Mouse (Mus musculus) liver, embryonic 15.5 days (tissue): Measurements from ENCODE around the gene Erh. TPM values are rescaled to one million over a fixed set of nuclear protein-coding genes. Genes with fewer than 3 reads are reported as not detected.

ENCODE experiments used
- ATAC-seq: fragments of 200-750 bp; cut with Nextera tagmentation; 2 replicates; pipeline ENCODE4 v1.8.0; 2017; ENCODE audit warnings: moderate number of reproducible peaks, mild to moderate bottlenecking, moderate library complexity; ENCODE audit not compliant: insufficient read depth
- H3K27ac ChIP-seq: fragments of 300-500 bp; sonication (generic); replicated peaks from 2 replicates; pipeline ENCODE4 v1.5.1; 2015; ENCODE audit warnings: mild to moderate bottlenecking, inconsistent platforms
- H3K27me3 ChIP-seq: fragments of 300-500 bp; sonication (generic); 2 replicates; pipeline ENCODE4 v1.6.1; 2015; ENCODE audit warnings: mild to moderate bottlenecking, inconsistent platforms
- H3K36me3 ChIP-seq: fragments of 300-500 bp; sonication (generic); replicated peaks from 2 replicates; pipeline ENCODE4 v1.6.1; 2015; ENCODE audit warnings: moderate library complexity, mild to moderate bottlenecking, inconsistent platforms
- H3K4me1 ChIP-seq: fragments of 300-500 bp; sonication (generic); replicated peaks from 2 replicates; pipeline ENCODE4 v1.6.1; 2015; ENCODE audit warnings: inconsistent platforms
- H3K4me2 ChIP-seq: fragments of 300-500 bp; sonication (generic); 2 replicates; pipeline ENCODE4 v1.6.1; 2015; ENCODE audit warnings: moderate library complexity, mild to moderate bottlenecking, inconsistent platforms
- H3K4me3 ChIP-seq: fragments of 300-500 bp; sonication (generic); replicated peaks from 2 replicates; pipeline ENCODE4 v1.5.1; 2015; ENCODE audit warnings: mild to moderate bottlenecking, inconsistent platforms
- H3K9ac ChIP-seq: fragments of 300-500 bp; sonication (generic); 2 replicates; pipeline ENCODE4 v1.6.1; 2015; ENCODE audit warnings: moderate library complexity, mild to moderate bottlenecking, inconsistent platforms
- H3K9me3 ChIP-seq: fragments of 300-500 bp; sonication (generic); replicated peaks from 2 replicates; pipeline ENCODE4 v1.6.1; 2016; ENCODE audit warnings: inconsistent platforms
- WGBS: fragments of 180-500 bp; shearing (Covaris S2); methylation state at CpG from one replicate; pipeline ENCODE4 v1.1.7; 2015; ENCODE audit warnings: mixed read lengths; ENCODE audit not compliant: insufficient replicate concordance; 5-methylcytosine and 5-hydroxymethylcytosine counted together
- polyA plus RNA-seq: library from polyadenylated mRNA; unstranded; fragments of >200 nt; fragmentation: Nextera tagmentation; extraction: Ambion mirVana; gene quantifications from 2 replicates; pipeline ENCODE4 v1.2.1, GENCODE M21; 2015

The Erh gene
- polyA plus RNA-seq, 1 experiment from 2014 or later: 115 TPM

GRCm38 (mm10) chr12:80663935-80664334 is 19.8 kb upstream of the Erh start:
- 71% methylated on average over 2 of the region's 2 CpGs for WGBS

GRCm38 (mm10) chr12:80662322-80662721 is 18.2 kb upstream of the Erh start:
- Histone ChIP-seq H3K9ac (no peak overlapping the region), H3K4me3 (no peak overlapping the region), H3K27ac (no peak overlapping the region), H3K27me3 (no peaks in the 10 kb centered on the region), H3K9me3 (no peaks in the 10 kb centered on the region), H3K4me2 (no peak overlapping the region), H3K36me3 (peaks cover 35% of the 10 kb centered on the region), H3K4me1 (peaks cover 30% of the 10 kb centered on the region)
- 84% methylated on average over 10 of the region's 10 CpGs for WGBS
- no peak for ATAC-seq

More at GRCm38 (mm10) chr12:80663935-80664334, 19.8 kb upstream of the Erh start:
- Histone ChIP-seq H3K4me1 (peaks cover 23% of the 10 kb centered on the region; the same call in 1 of the 2 replicates), H3K36me3 (peaks cover 42% of the 10 kb centered on the region), H3K9me3 (no peaks in the 10 kb centered on the region), H3K27me3 (no peaks in the 10 kb centered on the region), H3K4me2 (no peak overlapping the region), H3K9ac (no peak overlapping the region), H3K4me3 (no peak overlapping the region), H3K27ac (peak overlapping the region; percentile 63)
- peak; percentile 64 for ATAC-seq

DNA sequence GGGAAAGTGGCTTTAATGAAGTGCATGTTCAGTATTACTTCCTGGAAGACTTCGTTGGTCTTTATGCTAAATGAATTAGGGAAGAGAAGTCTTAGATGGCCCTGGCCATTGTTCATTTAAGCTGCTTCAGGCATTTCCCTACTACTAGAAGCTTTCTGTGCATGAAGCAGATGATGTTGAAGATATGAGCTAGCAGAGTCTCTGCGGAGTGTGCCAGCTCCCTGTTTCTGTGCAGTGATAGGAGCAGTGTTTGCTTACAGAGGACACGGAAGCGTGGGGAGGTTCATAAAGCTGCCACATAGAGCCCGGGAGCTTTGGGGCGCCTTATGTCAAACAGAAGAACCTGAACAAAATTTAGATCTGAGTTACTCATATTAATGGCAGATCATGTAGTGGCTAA is 14.5 kb upstream of the Erh start:
- Histone ChIP-seq H3K36me3 (peaks cover 12% of the 10 kb centered on the region; the same call in 1 of the 2 replicates), H3K4me3 (no peak overlapping the region), H3K27ac (no peak overlapping the region), H3K4me1 (peaks cover 25% of the 10 kb centered on the region), H3K9ac (no peak overlapping the region), H3K27me3 (no peaks in the 10 kb centered on the region), H3K9me3 (no peaks in the 10 kb centered on the region), H3K4me2 (no peak overlapping the region)
- no peak for ATAC-seq
- 42% methylated on average over 6 of the region's 6 CpGs for WGBS

DNA sequence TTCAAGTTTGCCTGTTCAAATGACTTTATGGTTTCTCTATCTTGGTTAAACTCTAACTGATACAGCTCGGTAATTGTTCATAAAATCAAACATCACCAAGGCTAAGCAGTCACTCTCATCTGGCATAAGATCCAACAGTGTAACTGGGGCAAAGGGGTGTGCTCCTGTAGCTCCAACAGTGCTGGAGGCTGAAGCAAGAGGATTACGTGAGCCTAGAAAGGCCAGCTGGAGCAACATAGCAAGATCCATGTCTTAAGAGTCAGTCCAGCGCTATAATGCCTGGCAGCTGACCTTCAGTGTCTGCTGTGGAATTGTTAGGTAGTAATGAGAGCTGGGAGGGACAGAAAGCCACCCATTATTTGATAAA is 10.5 kb upstream of the Erh start:
- 82% methylated on average over 3 of the region's 3 CpGs for WGBS
- no peak for ATAC-seq
- H3K27ac ChIP-seq: no peak overlapping the region

DNA sequence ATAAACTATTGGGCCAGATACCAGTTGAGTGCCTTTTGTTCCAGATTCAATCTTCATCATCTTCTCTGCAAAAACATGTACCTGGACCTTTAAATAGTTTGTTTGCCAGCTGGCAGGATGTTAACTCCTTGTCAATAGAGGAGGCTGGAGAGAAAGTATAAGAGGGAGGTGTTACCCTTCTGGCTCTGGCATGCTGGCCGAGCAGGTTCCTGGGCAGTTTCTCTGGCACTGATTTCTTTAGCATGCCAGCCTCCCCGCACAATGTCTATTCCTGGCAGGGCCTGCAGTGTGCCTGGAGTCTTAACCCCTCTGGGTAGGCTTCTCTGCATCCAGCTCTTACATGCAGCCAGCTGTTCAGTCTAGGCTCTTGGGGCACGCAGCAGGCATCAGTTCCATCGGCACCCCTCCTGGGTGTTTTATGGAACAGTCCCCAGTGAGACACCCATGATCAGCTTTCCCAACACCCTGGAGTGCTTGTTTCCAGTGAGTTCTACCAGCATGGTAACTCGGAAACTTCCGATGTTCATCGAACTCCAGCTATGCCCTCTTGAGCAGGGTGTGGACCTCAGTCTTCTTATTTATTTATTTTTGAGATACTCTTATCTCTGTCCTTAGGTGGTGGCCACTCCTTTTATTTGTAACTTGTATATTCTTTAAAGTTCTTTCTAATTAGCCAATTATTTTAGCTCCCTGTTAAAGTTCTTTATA is 10.0 kb upstream of the Erh start:
- H3K4me2 ChIP-seq: no peak overlapping the region
- H3K4me3 ChIP-seq: no peak overlapping the region
- WGBS: 77% methylated on average over 7 of the region's 7 CpGs
- no peak for ATAC-seq
- no peak overlapping the region for H3K9ac ChIP-seq
- H3K27me3 ChIP-seq: no peaks in the 10 kb centered on the region
- H3K27ac ChIP-seq: no peak overlapping the region
- H3K36me3 ChIP-seq: peaks cover 6% of the 10 kb centered on the region
- H3K4me1 ChIP-seq: peaks cover 21% of the 10 kb centered on the region
- H3K9me3 ChIP-seq: no peaks in the 10 kb centered on the region

More for the DNA sequence above, 10.5 kb upstream of the Erh start:
- no peaks in the 10 kb centered on the region for H3K27me3 ChIP-seq
- peaks cover 20% of the 10 kb centered on the region for H3K4me1 ChIP-seq
- peaks cover 6% of the 10 kb centered on the region; the same call in 1 of the 2 replicates for H3K36me3 ChIP-seq
- H3K4me2 ChIP-seq: no peak overlapping the region
- no peak overlapping the region for H3K9ac ChIP-seq
- no peaks in the 10 kb centered on the region for H3K9me3 ChIP-seq
- H3K4me3 ChIP-seq: no peak overlapping the region

- Histone ChIP-seq H3K9ac (no peak overlapping the region), H3K4me3 (peak overlapping the region; percentile 81; the same call in 1 of the 2 replicates), H3K27me3 (no peaks in the 10 kb centered on the region), H3K27ac (no peak overlapping the region), H3K4me1 (peaks cover 48% of the 10 kb centered on the region), H3K9me3 (no peaks in the 10 kb centered on the region), H3K36me3 (peaks cover 28% of the 10 kb centered on the region), H3K4me2 (peak overlapping the region; percentile 84)
- ATAC-seq: no peak
- 78% methylated on average over 3 of the region's 3 CpGs for WGBS
Measured at GRCm38 (mm10) chr12:80646377-80646776, 2.2 kb upstream of the Erh start.

DNA sequence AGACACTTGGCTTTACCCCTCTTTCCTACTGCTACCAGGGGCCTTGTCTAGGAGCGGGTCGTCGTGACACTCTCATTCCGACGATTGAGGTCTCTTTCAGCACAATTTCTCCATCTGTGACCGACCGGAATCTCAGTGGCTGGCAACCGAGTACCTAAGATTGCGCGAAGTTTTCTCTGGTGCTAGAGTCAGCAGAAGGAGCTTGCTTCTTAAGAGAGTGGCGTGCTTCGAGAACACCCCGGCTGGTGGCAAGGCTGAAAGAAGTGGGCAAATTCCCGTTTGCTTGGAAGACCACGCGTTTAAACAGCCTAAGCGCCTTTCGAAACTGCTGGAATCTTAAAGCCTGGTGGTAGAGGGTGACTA is 346 bp upstream of the Erh start:
- H3K9ac ChIP-seq: peak overlapping the region; percentile 74
- H3K27me3 ChIP-seq: no peaks in the 10 kb centered on the region
- peak overlapping the region; percentile 81 for H3K4me3 ChIP-seq
- H3K9me3 ChIP-seq: no peaks in the 10 kb centered on the region
- H3K4me1 ChIP-seq: peaks cover 42% of the 10 kb centered on the region
- H3K36me3 ChIP-seq: peaks cover 41% of the 10 kb centered on the region
- WGBS: 5% methylated on average over 18 of the region's 18 CpGs
- H3K27ac ChIP-seq: peak overlapping the region; percentile 76
- no peak for ATAC-seq
- H3K4me2 ChIP-seq: peak overlapping the region; percentile 84

DNA sequence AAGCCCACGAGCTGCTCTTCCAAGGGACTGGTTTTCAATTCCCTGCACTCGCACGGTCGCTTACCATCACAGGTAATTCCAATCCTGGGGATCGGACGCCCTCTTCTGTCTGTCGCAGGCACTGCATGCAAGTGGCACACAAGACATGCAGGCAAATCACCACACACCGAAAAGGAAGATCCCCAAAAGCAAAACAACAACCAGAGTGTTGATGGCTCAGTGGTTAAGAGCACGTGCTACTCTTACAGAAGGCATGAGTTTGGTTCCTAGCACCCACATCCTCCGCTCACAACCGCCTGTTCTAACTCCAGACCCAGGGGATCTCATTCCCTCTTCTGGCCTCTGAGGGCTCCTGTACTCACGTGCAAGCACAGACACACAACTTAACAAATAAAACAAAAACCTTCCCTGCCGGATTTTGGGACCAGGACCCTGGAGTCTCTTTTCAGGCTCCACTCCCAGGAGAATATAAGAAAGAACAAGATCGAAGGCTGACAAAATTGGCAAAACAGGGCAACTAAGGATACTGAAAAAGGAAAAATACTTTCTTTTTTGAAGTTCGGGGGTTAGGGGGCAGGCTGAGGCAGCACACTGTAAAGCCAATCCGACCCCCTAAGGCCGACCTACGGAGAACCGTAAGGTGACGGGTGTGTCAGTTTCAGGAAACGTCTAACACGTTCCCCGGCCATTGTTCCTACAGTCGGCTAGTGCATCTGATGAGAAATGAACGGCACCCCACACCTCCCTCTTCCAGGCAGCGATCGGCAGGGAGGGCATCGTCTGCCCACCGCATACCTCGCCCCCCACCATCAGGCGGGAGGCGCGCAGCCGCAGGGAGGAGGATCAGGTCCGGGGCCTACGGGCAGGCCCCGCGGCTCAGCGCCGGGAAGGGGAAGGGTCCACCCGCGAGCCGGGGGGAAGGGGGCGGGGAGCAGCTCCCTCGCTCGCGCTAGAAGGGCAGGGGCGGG is 1.1 kb downstream of the Erh start:
- peak overlapping the region; percentile 86 for H3K9ac ChIP-seq
- H3K27me3 ChIP-seq: no peaks in the 10 kb centered on the region
- H3K9me3 ChIP-seq: no peaks in the 10 kb centered on the region
- peaks cover 49% of the 10 kb centered on the region for H3K36me3 ChIP-seq
- H3K4me3 ChIP-seq: peak overlapping the region; percentile 81
- ATAC-seq: peak; percentile 40
- H3K27ac ChIP-seq: peak overlapping the region; percentile 76
- peaks cover 39% of the 10 kb centered on the region for H3K4me1 ChIP-seq
- 1% methylated on average over 48 of the region's 48 CpGs for WGBS
- H3K4me2 ChIP-seq: peak overlapping the region; percentile 84

GRCm38 (mm10) chr12:80631790-80632189 is 12.4 kb downstream of the Erh start:
- H3K9ac ChIP-seq: no peak overlapping the region
- 66% methylated on average over 5 of the region's 5 CpGs for whole genome bisulfite sequencing
- no peaks in the 10 kb centered on the region for H3K9me3 ChIP-seq
- H3K27ac ChIP-seq: no peak overlapping the region
- H3K27me3 ChIP-seq: no peaks in the 10 kb centered on the region
- H3K4me2 ChIP-seq: no peak overlapping the region
- no peaks in the 10 kb centered on the region for H3K4me1 ChIP-seq
- peaks cover 56% of the 10 kb centered on the region for H3K36me3 ChIP-seq
- ATAC-seq: no peak
- no peak overlapping the region for H3K4me3 ChIP-seq

GRCm38 (mm10) chr12:80620501-80620900 is 23.6 kb downstream of the Erh start:
- Histone ChIP-seq H3K9ac (no peak overlapping the region), H3K9me3 (no peaks in the 10 kb centered on the region), H3K27me3 (no peaks in the 10 kb centered on the region), H3K4me1 (0 out of 2 replicates have a peak, but pooled peaks cover 2% of the 10 kb centered on the region), H3K4me3 (no peak overlapping the region), H3K4me2 (no peak overlapping the region), H3K36me3 (no peaks in the 10 kb centered on the region), H3K27ac (no peak overlapping the region)
- 51% methylated on average over 5 of the region's 5 CpGs for WGBS
- ATAC-seq: no peak
